Mouse (Mus musculus) mouse embryonic stem cell (cell line): ENCODE results near the gene Trim46.

Source experiments
- in situ Hi-C, 2 experiments: fragments of 300-500 bp; cut with MboI; formaldehyde crosslinking; loops; 1 replicate in 1 of 2; 3 replicates in 1 of 2; pipeline ENCODE4 v1.14.3; 2019 to 2020; ENCODE audit warnings: low sequenced_read_pairs in 2 of 2, low pct_unique_long_range_greater_than_20kb in 1 of 2, mixed read lengths in 1 of 2; ENCODE audit not compliant: unreplicated experiment in 1 of 2

Trim46 gene

GRCm38 (mm10) chr3:89244158-89244981, 1.7 kb downstream of the Trim46 start:
- in situ Hi-C loops = no loop called here

DNA sequence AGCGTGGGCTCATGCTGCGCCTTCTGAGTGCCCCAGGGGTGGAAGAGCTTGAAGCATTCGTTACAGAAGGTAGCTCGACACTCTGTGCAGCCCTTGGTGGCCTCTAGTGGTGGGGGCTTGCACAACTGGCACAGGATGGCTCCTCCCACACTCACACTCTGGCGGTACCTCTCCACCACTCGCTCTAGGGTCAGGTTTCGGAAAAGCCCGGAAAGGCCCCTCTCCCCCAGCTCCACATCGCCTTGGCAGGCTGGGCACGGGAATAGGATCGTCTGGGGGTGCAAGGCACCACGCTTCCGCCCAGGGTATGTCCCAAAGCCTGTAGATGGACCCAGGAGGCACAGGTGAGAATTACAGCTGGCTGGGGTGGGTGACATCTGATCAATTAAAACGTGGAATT, 2.5 kb downstream of the Trim46 start:
- in situ Hi-C loops = no loop called here

GRCm38 (mm10) chr3:89242331-89242895, 3.7 kb downstream of the Trim46 start:
- in situ Hi-C loops = no loop called here

DNA sequence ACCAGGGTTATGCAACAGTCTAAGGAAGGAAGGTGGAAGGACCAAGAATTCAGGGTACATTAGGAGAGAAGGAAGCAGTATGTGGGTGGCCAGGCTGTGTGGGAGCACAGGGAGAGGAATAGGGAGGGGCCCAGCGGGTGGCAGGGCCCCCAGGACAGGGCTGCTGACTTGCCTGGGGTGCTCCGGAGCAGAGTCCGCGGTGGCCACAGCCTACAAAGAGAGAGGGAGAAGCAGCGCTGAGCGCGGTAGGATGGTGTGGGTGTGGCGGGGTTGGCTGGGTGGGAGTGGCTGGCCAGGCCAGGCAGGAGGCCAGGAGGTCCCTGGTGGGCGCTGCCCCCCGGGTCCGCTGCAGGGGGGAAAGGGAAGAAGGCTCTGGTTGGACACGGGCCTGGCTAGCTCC, 7.6 kb downstream of the Trim46 start:
- in situ Hi-C loops = no loop called here

GRCm38 (mm10) chr3:89237682-89238081, 8.4 kb downstream of the Trim46 start:
- in situ Hi-C loops = no loop called here

- in situ Hi-C loops = no loop called here
Observed at GRCm38 (mm10) chr3:89236516-89236915, 9.6 kb downstream of the Trim46 start.

DNA sequence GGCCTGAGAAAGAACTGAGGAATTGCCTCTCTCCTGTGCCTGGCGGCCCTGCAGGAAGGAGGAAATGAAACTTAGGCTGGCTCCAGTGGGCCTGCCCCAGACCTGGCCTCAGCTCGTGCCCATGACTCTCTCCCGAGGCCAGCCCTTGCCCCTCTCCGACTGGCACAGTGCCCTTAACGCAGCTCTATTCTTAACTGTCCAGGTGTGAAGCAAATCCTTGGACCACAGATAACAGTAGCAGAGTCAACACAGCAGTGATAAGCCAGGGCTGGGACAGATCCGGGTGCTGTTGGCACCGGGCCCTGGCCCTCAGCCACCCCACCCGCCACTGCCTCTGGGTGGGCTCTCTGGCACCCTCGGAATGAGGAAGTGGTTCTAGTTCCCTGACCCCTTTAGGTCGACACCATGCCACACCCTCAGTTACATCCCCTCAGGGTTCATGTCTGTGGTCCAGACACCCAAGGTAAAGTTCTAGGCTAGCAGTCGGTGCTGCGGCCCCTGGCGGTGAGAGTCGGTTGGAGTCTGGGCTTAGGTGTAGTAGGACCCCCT, 12.5 kb downstream of the Trim46 start:
- in situ Hi-C loops = no loop called here

DNA sequence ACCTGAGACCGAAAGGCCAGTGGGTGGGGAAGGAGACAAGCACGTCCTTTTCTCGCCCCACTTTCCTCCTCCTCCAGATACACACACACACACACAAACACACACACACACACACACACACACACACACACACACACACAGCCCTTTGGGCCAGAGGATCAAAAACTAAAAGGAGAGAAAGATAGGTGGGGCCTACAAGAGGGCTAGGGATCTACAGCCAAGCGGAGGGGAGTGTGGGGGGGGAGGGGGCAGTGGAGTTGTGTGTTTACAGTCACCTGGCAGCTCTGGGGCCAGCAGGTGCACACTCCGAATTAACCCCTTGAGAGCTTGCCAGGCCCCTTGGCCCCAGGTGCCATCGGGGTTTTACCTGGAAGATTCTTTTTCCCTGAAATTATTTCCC, 13.5 kb downstream of the Trim46 start:
- in situ Hi-C loops = no loop called here

- in situ Hi-C loops = no loop called here
Observed at GRCm38 (mm10) chr3:89231772-89232275, 14.3 kb downstream of the Trim46 start.

- in situ Hi-C loops = no loop called here
Observed at GRCm38 (mm10) chr3:89231345-89231744, 14.8 kb downstream of the Trim46 start.

DNA sequence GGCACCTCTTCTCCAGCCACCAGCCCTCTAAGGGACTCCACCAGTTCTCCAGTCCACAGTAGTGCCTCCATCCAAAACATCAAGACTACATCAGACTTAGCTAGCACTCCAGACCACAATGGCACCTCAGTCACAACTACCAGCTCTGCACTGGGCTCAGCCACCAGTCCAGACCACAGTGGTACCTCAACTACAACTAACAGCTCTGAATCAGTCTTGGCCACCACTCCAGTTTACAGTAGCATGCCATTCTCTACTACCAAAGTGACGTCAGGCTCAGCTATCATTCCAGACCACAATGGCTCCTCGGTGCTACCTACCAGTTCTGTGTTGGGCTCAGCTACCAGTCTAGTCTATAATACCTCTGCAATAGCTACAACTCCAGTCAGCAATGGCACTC, 15.5 kb downstream of the Trim46 start:
- in situ Hi-C loops = no loop called here

- in situ Hi-C loops = no loop called here
Observed at GRCm38 (mm10) chr3:89229276-89229675, 16.8 kb downstream of the Trim46 start.

GRCm38 (mm10) chr3:89228836-89229235, 17.3 kb downstream of the Trim46 start, which contains the start of gene Muc1:
Gene Muc1 (plus strand): TSS chr3:89229057.
- in situ Hi-C loops = no loop called here

DNA sequence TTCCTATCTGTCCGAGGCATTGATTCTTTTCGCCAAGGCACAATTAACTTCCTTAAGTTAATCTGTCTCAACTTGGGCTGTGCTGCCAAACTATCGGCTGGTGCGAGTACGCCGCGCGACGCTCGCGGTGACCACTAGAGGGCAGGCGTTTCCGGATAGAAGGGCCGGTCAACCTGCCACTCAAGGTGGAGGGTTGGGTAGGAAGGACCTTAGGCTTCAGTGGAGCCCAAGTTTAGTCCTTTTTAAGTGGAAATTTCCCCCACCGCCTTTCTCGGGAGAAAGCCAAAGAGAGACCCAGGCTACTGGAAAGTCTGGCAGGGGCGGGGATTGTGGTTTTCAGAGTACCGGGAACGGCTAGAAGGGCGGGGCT, 17.9 kb downstream of the Trim46 start:
- in situ Hi-C loops = no loop called here

- in situ Hi-C loops = no loop called here
Observed at GRCm38 (mm10) chr3:89227307-89228179, 18.6 kb downstream of the Trim46 start.

- in situ Hi-C loops = no loop called here
Observed at GRCm38 (mm10) chr3:89226900-89227299, 19.2 kb downstream of the Trim46 start, which contains the start of gene Mtx1. Gene Mtx1 (minus strand): TSS chr3:89227088.

DNA sequence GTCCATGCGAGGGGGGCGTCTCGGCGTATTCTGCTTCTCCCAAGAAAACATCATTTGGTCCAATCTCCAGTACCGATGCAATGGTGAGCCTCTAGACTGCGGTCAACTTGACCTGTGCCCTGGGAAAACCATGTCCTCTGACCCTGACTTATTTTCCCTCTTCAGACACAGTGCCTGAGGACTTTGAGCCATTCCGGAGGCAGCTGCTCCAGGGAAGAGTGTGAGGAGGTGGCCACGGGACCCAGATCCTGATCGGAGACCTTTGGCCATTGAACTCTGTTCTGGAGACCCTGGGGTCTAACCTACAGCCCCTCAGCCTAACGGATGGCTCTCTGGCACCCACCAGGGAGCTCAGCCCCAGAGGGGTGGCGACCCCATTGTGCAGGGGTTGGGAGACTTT, 19.7 kb downstream of the Trim46 start:
- in situ Hi-C loops = no loop called here

- in situ Hi-C loops = no loop called here
Observed at GRCm38 (mm10) chr3:89225918-89226317, 20.2 kb downstream of the Trim46 start.

DNA sequence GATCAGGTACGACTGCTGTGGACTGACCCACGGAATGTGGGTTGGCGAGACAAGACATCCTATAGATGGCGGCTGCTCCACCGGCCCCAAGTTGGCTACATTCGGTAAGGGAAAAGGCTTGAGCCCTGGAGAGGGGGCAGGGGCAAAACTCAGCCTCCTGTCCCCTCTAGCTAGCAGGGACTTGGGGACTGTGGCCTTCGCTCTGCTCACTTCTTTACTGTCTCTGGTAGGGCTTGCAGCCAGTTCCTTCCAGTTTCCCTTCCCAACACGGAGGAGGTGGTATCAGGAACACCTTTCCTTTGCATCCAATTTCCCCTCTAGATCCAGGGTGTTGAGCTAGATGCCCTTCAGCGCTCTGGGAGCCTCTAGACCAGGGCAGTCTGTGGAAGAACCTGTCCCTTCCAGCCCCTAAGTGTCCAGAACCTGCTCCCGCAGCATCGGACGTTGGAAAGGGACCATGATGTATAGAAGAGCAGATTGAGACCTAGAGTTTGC, 20.7 kb downstream of the Trim46 start:
- in situ Hi-C loops = no loop called here
